Mouse (Mus musculus) heart, adult 8-10 months (tissue): ENCODE measurements around the gene Tbk1. TPM values are rescaled to one million over a fixed set of nuclear protein-coding genes. Genes with fewer than 3 reads are reported as not detected.
A peak's percentile ranks its signal among the peaks of the same experiment; 100 is the strongest.

Source experiments
- DNase-seq: peaks from one replicate; pipeline ENCODE4 v3.0.0; 2022; ENCODE audit warnings: low spot score
- total RNA-seq, 4 experiments: library from RNA; stranded (reverse); gene quantifications; 2 replicates each; pipeline ENCODE4 v1.2.4; 2022

The Tbk1 gene
- 10 to 100 TPM; 12.0 to 17.2 (median 16.2) TPM for total RNA-seq

DNA sequence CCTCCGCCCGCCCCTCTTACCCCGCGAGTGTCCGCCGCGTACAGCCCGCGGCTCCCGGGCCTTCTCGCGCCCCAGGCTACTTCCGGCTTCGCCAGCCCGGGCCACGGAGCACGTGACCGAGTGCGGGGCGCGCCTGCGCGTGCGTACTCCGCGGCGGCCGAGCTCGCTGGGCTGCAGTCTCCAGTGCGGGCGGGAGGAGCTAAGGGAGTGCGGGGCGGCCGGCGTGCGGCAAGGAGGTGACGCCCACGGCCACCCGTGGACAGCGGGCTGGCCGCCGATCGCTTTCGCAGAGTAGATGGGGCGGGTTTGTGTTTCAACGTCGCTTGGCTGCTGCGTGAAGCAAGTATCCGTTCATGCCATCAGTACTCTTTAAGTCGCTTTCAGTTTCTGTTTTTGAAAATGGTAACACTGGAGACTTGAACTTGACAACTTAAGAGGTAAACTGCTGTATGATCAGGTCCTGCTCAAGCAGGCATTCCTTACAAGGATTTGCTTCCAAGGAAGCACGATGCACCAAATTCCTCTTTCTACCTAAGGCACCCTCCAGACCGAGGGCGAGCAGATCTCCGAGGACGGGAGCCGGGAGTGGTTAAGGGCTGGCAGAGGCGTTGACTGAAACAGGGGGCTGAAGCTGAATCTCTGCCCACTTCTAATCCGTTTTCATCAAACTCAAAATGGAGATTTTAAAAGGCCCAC lies at the start of gene Tbk1:
Gene Tbk1, minus strand, starts transcription at position 113 of the 696 bp plus-strand sequence.
- peak; percentile 92 for DNase-seq

DNA sequence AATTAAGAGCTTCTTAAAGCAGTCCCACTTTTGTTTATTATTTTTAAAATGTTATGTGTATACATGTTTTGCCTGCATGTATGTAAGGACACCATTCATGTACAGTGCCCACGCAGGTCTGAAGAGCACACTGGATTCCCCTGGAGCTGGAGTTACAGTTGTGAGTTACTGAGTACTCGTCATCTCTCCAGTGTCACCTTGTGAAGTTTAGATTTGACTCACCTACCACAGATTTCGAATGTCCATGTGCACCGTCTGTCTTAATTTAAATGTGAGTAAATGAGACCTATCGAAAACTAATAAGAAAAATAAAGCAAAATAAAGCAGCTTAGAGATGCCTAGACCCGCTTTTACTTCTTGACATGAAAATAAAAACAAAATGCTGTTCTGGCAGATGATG lies 49.7 kb upstream of the Tbk1 start:
- no peak for DNase-seq

DNA sequence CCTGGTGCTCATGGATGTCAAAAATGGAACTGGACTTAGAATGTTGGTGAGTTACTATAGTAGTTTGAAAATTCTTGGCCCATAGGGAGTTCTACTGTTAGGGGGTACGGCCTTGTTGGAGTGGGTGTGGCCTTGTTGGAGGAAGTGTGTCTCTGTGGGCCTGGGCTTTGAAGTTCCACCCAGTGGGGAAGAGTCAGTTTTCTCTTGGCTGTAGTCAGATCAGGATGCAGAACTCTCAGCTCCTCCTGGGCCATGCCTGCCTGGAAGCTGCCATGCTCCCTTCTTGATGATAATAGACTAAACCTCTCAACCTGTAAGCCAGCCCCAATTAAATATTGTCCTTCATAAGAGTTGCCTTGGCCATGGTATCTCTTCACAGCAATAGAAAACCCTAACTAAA lies 47.6 kb upstream of the Tbk1 start:
- DNase-seq: no peak

DNA sequence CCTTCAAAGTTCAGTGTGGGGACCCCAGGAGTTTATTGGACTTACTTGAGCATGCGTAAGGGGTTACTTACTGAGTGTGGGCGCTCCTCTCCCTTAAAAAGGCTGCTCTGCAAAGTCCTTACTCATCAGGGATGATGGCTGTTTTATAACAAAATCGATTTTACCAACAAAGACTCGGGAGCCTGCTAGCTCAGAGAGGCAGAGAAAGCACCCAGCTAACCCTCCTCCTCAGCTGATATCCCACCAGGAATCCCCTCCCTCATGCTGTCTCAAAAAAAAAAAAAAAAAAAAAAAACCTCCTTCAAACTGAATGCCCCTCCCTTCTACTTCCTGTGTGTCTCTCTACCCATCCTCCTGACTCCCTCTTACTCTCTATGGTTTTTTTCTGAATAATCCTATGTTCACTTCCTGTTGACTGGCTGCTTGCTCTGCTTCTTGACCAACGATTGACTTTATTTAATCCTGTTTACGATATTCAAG lies 42.0 kb upstream of the Tbk1 start:
- DNase-seq: no peak

DNA sequence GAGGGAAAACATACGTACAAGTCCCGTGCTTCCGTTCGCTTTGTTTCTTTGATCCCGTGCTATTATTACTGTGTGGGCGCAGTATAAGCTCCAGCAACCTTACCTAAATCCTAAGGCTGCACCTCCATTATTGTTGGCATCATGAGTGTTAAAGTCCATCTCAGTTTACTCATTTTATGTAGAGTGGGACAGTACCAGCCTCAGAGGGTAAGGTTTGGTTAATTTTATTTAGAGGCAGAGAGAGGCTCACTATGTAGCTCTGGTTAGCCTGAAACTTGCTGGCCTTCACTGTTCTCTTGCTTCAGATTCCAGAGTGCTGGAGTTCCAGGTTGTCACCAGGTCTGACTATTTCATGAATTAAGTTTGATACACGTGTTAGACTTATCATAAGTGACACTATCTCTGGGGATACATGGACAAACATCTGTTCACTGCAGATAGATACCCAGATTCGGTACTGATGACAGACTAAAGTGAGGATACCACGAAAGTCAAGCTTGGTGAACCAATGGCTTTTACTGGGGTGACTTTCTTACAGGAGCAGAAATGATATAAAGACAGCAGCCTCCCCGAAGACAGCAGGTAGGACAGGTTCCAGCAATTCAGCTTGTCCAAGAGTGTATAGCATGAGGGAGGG lies 40.7 kb upstream of the Tbk1 start:
- no peak for DNase-seq

DNA sequence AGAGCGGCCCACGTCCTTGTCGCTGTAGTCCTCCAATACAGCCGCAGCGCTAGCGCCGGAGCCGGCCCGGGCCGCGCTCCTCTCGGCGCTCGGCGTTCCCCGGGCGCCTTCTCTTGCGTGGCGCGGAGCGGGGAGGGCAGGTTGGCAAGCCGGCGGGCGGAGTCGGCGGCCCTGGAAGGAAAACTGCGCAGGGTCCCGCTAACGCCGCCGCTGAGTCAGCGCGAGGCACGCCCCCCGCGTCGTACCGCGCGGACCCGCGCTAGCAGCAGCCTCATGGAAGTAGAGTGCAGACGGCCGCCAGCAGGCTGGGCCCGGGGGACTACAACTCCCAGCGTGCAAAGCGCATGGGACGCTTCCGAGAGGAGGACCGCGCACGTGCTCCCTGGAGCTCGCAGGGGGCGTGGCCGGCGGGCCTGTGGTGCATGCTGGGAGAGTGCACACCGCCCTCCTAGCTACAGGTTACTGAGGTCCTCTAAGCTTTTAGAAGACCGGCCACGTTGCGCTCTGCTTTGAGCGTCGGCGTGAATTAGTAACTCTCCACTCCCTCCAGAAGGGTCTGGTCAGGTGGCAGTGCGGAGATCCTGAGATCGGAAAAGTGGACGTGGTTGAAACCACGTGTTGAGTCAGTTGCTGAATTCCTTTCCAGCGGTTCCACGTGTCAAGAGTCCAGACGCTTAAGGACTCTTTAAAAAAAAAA lies 39.7 kb upstream of the Tbk1 start, which contains the start of gene Xpot:
Gene Xpot, minus strand, starts transcription at position 147 of the 697 bp plus-strand sequence.
- DNase-seq: peak; percentile 96

DNA sequence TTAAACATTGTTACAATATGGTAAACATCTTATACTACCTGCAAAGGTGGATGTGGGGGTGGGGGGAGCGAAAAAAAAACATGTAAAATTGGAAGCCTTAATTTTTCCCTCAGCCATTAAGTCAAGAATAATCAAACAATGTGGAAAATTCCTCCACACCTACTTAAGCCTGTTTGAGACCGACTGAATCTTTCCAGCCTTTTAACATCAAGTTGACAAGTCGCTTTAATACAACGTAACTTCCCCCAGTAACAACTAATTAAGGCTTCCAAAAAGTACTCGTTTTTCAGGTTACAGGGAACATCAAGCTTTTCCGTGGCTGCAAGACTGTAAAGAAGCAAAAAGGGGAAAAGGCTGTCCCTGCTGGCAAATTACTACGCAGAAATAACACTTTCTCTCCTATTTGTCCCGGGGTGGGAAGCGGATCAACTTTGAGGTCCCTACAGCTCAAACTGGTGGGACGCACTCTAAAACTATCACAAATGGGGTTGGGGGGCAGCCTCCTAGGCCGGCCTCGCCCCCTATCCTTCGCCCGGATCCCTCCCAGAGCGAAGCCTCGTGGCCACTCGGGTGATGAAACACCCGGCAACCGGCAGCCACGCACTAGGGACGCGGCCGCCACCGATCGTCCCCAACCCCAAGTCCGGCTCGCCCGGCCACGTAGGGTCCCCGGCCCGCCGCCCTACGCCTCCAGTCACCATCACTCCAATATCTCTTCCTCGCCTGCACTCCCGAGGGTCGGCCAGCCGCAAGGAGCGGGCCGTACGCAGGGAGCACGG lies 39.0 kb upstream of the Tbk1 start:
- DNase-seq: no peak

DNA sequence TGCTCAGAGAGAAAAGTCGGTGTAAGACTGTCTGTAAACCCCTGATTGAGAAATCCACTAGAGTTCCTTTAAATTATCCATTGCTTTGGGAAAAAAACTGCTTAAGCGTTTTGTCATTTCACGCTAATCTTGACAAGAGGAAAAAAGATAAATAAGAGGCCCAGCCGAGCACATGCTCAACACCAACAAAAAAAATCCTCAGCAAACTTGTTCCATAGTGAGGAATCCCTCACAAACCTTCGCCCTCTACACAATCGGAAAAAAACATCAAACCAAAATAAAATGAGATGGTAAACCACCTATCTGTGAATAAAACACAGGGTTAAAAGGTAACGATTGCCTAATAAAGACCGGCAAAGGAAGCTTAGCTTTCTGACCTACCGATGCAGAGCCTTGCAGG lies 38.4 kb upstream of the Tbk1 start:
- no peak for DNase-seq

DNA sequence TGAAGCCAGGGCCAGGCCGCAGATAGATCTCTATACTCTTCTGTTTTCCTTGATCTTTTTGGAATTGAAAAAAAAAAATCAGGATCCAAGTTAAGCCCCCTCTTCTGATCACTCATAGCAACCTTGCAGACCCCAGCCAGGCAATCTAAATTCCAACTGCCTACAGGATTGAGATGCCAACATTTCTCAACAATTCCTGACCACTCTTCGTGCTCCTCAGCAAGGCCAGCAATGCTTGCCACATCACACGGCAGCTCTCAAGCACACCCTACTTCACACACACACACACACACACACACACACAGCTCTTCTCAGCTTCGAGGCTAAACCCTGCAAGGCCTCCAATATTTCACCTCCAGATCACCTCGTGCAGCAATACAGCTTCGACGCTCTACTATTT lies 37.1 kb upstream of the Tbk1 start:
- DNase-seq: no peak

DNA sequence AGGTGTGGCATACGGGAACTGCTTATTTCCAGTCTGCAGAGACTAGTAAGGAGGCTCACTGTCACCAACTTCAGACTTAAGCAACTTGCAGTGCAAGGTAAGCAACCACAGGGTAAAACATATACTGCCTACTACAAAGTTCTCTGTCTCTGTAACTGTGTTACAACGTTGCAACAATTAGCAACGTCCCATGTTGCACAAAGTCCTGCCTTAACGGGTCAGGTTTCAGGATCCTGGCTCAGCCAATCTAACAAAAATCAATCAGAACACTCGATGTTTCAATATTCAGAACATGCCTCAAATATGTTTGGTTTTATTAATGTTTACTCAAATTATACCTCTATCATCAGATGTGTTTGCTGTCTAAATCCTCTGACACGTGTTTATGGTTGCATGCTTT lies 35.8 kb upstream of the Tbk1 start:
- DNase-seq: no peak

DNA sequence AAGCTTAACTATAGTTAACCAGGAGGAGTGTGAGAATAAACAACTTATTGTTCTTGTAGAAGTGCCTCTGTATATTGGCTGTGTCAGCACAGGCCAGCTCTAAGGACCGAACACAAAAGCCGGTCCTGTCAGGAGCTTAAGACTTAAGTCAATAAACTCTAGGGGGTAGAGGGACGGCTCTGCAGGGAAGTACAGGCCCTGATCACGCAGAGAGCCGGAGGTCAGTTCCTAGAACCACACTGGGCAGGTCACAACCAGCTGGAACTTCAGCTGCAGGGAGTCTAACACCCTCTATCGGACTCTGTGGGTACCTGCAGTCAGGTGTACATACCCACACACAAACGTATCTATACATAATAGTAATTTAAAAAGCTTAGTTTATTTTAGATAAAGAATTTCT lies 29.3 kb upstream of the Tbk1 start:
- DNase-seq: no peak

DNA sequence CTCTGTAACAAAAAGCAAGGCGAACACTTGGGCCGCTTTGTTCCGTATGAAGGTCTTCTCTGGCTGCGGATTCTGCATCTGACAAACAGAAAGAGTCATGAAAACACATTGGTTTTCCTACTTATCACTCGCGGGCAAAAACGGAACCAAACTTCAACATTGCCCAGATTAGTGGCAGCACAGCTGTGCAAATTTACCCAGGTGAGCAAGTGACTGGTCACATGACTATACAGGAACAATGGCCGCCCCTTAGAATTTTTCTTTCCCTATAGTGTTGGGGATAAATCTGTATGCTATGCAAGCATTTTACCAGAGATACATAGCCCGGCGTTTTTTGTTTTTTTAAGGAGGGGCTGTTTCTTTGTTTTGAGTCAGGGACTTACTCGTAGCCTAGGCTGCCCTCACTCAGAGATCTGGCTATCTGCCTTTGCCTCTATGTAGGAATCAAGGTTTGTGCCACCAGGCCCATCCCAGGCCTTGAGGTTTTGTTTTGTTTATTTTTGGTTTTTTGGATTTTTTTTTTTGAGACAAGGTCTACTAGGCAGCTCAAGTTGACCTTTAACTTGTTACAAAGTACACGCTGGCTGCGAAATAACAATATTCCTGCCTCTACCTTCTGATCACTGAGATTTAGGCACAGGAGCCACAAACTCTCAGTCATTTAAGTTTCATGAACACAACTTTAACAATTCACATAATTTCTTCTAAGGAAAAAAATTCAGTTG lies 28.7 kb upstream of the Tbk1 start:
- DNase-seq: no peak

DNA sequence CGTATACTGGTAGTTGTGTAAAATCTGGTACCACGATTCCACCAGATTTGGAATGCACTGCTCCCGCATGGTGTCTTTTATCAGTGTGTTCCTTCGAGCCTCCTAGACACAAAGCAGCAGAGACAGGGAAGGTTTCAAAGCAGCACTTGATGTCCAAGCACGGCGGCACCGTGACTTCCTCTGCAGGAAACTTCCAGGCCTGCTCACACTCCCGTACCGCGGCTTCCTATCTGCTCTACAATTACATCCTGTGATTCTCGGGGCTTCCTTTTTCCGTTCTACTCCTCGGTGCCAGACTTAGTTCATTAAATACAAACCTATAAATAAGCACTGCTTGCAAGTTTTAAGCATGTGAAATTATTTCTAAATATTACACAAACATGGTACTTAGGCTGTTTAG lies 27.0 kb upstream of the Tbk1 start:
- DNase-seq: peak; percentile 73

DNA sequence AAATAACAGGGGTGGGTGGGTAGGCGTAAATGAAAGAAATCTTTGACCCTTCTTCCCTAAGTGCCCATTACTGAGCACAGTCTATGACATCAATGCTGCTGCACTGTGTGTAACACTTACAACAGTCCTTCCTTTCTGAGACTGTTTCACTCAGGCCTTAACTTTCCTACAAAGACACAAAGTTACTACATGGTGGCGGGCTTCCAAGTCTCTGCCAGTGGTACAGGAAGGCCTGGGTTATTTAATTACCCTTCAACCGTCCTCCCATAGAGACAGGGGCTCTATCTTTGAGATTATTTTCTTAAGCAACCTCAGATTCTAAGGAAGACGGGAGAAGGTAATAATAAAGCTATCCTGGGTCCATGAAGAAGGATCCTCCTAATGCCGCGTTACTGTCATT lies 25.9 kb upstream of the Tbk1 start:
- DNase-seq: no peak

DNA sequence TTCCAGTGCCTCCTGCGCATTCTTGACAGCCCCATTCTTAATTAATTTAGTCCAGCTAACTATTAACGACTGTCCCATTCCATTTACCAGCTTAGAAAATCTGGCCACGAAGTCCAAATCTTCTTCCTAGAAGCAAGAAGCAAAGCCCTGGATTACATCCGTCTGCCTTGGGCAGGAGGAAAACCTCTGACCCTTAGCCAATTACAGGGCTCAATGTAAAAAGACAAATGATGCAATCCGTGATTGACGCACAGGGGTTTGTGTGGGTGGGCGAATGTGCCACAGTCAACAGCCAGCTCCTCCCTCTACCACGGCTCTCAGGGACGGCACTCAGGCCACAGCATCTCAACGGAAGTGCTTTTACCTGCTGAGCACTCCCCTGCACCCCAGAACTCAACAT lies 25.0 kb upstream of the Tbk1 start:
- DNase-seq: no peak

DNA sequence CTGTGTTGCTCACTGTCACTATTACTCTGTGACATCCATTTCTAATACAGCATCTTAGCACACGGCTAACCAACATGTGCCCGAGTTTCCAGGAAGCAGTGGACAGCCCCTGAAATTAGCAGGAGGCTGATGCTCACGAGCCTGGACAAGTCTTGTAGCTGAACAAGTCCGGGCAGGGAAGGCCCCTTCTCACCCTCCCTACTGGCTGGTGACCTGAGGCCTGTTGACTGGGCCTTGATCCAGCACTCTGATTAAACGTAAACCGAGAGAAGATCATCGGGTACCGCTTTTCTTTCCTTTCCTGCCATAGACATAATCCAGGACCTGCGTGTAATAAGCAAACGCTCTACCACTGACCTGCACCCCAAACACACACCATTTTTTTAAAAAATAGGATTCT lies 21.6 kb upstream of the Tbk1 start:
- DNase-seq: no peak

DNA sequence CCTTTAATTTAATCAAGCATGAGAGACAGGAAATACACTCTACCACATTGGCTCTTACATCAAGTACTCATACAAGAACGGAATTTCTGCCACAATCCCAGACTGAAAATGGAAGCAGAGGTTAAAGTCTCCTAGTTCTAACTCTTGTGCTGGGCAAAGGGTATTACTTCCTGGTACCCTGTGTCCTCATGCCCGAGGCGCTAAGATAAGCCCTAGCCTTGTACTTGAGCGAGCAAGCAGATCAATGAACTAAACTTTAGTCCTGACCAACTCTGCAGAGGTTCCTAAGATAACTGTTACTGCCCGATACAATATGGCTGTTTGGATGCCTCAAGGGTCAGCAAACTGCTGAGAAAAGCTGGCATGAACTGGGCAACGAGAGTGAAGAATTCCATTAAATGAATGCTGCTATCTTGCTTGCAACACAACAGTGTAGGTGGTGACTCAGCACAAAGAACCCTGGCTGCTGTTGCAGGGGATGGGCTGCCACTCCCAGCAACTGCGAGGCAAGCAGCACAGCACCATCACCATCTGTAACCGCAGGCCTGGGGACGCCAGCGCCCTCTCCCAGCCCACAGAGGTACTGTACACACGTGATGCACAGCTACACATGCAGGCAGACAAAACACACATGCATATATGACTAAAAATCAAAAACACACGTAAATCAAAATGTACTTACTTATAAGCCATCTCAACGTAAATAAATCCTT lies 18.2 kb upstream of the Tbk1 start:
- DNase-seq: no peak

DNA sequence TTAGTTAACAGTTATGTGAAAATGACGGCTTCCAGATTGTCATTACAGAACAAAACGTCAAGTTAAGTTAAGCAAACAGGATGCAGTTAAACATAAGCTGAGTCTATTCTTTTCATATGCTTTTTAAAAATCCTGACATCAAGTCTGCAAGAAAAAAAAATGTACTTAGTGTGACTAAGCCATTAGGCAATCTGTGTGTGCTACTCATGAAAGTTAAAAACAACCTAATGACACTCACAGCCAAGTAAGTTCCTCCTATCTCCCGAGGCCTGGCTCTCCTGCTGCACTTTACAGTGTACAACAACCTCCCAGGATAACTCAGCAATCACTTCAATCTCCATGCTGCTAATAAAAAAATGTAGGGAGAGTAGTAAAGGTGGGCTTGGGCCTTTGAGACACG lies 17.0 kb upstream of the Tbk1 start:
- no peak for DNase-seq

DNA sequence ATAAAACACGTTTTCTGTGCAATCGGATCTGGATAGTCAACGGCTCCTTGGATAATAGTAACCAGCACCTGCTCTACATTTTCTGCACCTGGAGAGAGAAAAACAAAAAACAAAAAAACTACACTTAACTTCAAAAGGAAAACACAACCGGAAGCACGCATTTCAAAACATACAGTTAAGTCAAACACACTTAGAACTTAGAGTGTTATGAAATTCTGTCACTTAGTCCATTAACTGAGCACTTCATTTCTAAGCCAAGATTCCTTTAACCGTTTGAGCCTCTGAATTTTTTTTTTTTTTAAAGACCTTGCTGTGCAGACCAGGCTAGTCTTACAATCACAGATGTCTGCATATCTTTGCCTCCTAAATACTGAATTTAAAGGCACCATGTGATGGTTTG lies 14.7 kb upstream of the Tbk1 start:
- no peak for DNase-seq

DNA sequence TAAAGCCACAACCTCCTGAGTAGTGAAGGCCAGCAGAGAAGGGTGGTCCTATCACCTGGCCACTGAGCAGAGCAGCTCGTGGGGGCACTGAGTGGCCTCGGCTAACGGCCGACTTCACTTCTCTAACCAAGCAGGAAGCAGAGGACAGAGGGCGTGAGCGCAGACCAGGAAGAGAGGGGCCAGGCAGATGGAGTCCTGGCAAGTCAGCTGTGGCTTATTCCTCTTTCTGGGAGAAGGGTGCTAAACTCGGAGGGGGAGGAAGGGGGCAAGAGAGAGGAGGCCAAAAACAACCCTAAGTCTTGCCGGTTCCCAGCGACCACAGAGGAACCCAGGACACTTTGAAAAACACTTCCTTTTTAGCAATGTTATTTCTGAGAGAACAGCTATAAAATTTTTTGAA lies 10.0 kb upstream of the Tbk1 start:
- DNase-seq: no peak

DNA sequence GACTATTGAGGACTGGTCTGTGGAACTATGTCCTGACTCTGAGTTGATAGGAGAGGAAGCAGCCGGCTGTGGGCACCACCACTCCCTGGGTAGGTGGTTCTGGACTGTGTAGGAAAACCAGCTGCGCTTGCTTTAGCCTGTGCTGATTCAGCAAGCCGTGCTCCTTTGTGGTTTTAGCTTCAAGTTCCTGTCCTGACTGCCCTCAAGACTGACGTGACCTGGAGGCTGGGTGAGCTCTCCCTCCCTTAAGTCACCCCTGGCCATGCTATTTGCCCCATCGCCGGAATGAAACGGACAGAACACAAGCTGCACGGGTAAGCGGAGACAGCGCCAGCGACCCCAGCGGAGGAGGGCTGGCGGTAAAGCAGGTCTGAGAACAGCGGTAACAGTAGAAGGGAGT lies 4.5 kb upstream of the Tbk1 start:
- DNase-seq: peak; percentile 26
